Mouse (Mus musculus) kidney, embryonic 14.5 days (tissue): ENCODE measurements around the gene Twist1. TPM values are rescaled to one million over a fixed set of nuclear protein-coding genes. Genes with fewer than 3 reads are reported as not detected.

Experiments used
- ATAC-seq: fragments of 200-750 bp; cut with Nextera tagmentation; 2 replicates; pipeline ENCODE4 v1.8.0; 2017; ENCODE audit warnings: moderate number of reproducible peaks, mild to moderate bottlenecking, moderate TSS enrichment, moderate library complexity; ENCODE audit not compliant: low FRiP score, low TSS enrichment
- H3K27ac ChIP-seq: fragments of 300-500 bp; sonication (generic); 2 replicates; pipeline ENCODE4 v1.5.1; 2014; ENCODE audit warnings: low read depth, mild to moderate bottlenecking, low read length, moderate library complexity, mixed read lengths
- H3K27me3 ChIP-seq: fragments of 300-500 bp; sonication (generic); 2 replicates; pipeline ENCODE4 v1.6.1; 2014; ENCODE audit warnings: mild to moderate bottlenecking, low read length; ENCODE audit not compliant: control insufficient read depth, insufficient read depth
- H3K36me3 ChIP-seq: fragments of 300-500 bp; sonication (generic); 2 replicates; pipeline ENCODE4 v1.6.1; 2014; ENCODE audit warnings: low read length, mixed read lengths; ENCODE audit not compliant: control insufficient read depth, insufficient read depth
- H3K4me1 ChIP-seq: fragments of 300-500 bp; sonication (generic); 2 replicates; pipeline ENCODE4 v1.6.1; 2014; ENCODE audit warnings: low read length, mixed read lengths; ENCODE audit not compliant: control insufficient read depth, insufficient read depth
- H3K4me2 ChIP-seq: fragments of 300-500 bp; sonication (generic); replicated peaks from 2 replicates; pipeline ENCODE4 v1.6.1; 2014; ENCODE audit warnings: low read depth, mild to moderate bottlenecking, low read length
- H3K4me3 ChIP-seq: fragments of 300-500 bp; sonication (generic); 2 replicates; pipeline ENCODE4 v1.5.1; 2014; ENCODE audit warnings: mild to moderate bottlenecking, low read length
- H3K9ac ChIP-seq: fragments of 300-500 bp; sonication (generic); 2 replicates; pipeline ENCODE4 v1.6.1; 2014; ENCODE audit warnings: low read depth, mild to moderate bottlenecking, low read length, moderate library complexity
- H3K9me3 ChIP-seq: fragments of 300-500 bp; sonication (generic); 2 replicates; pipeline ENCODE4 v1.6.1; 2016; ENCODE audit warnings: low read length; ENCODE audit not compliant: control insufficient read depth
- WGBS: fragments of 180-500 bp; shearing (Covaris S2); extraction: QIAGEN DNeasy Blood & Tissue Kit; methylation state at CpG from one replicate; pipeline ENCODE4 v1.1.7; 2014; 5-methylcytosine and 5-hydroxymethylcytosine counted together
- polyA plus RNA-seq: library from polyadenylated mRNA; unstranded; fragments of >200 nt; fragmentation: Nextera tagmentation; extraction: Ambion mirVana; gene quantifications from 2 replicates; pipeline ENCODE4 v1.2.1, GENCODE M21; 2014

Twist1 gene
- polyA plus RNA-seq: 5.8 and 9.0 TPM in 2 replicates

GRCm38 (mm10) chr12:33957400-33958240 lies at the start of gene Twist1:
Gene Twist1 (plus strand): TSS chr12:33957671.
- Histone ChIP-seq H3K9ac (peak within 1 kb of the TSS; percentile 79), H3K9me3 (no peaks in the 10 kb centered on the region), H3K36me3 (no peaks in the 10 kb centered on the region), H3K4me3 (peak within 1 kb of the TSS; percentile 65), H3K4me2 (peak within 1 kb of the TSS; percentile 63), H3K4me1 (no peaks in the 10 kb centered on the region; the same call in 1 of the 2 replicates), H3K27ac (peak within 1 kb of the TSS; percentile 80; the same call in 1 of the 2 replicates), H3K27me3 (peaks cover 72% of the 10 kb centered on the region)
- ATAC-seq: peak; percentile 86
- under 1% methylated on average over 72 of the region's 105 CpGs for WGBS

DNA sequence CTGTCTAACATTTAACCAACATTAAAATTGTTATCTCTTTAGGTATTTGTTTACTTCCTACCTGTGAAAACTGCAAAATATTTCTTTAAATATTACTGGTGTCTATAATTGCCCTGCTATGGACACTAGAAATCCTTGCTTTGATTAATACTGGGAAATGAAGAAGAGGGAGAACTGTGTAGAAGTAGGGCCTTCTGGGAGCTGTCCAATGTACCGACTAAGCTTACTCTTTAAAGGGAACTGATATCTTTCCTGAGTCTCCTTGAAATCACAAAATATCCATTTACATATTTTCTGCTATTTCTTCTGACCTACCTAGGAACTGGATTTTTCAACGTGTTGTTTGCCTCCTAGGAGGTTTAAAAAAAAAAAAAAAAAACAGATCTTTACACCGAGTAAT lies 30.7 kb upstream of the Twist1 start:
- no peak overlapping the region for H3K27ac ChIP-seq
- H3K4me2 ChIP-seq: no peak overlapping the region
- H3K9me3 ChIP-seq: no peaks in the 10 kb centered on the region
- no peak overlapping the region for H3K4me3 ChIP-seq
- H3K4me1 ChIP-seq: no peaks in the 10 kb centered on the region
- WGBS: 10% methylated on average over 3 of the region's 3 CpGs
- H3K9ac ChIP-seq: no peak overlapping the region
- H3K36me3 ChIP-seq: no peaks in the 10 kb centered on the region
- H3K27me3 ChIP-seq: peaks cover 37% of the 10 kb centered on the region
- ATAC-seq: no peak

- 2% methylated on average over 15 of the region's 15 CpGs for WGBS
- no peaks in the 10 kb centered on the region for H3K4me1 ChIP-seq
Measured at GRCm38 (mm10) chr12:33927334-33928098, 30.0 kb upstream of the Twist1 start.

DNA sequence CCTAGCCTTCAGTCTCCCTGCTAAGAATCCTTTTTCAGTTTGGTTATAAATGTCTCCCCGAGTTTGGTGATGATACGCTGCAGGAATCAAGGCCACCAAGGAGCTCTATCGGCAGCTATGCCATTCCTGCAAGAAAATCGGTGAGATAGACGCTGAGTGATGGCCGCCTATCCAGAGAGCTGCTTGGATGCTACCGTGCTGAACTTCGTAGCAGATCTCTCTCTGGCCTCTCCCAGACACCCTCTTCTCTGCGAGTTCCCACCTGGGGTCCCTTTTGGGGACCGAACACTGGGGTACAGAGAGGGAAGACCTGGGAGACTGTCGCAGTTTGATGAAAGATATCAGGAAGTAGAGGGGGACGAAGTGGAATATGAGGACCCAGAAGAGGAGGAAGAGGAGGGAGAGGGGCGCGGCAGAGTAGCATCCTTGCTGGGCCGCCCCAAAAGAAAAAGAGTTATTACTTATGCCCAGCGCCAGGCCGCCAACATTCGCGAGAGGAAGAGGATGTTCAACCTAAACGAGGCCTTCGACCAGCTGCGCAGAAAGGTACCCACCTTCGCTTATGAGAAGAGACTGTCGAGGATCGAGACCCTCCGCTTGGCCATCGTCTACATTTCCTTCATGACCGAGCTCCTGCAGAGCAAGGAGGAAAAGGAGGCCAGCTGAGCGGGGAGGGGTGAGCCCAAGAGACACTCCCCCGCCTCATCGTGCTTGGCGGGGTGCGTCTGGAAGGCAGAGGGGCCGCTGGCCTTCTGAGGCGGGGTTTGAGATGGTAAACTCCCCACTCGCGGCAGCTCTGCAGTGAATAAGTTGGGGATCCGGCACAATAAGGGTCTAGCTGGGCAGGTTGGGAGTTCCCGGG lies 28.9 kb upstream of the Twist1 start, which contains the start of gene Ferd3l:
Ferd3l (plus strand) TSS at position 95 of the 862 bp plus-strand sequence.
- peak within 1 kb of the TSS; percentile 24 for H3K4me2 ChIP-seq
- no peak within 1 kb of the TSS for H3K27ac ChIP-seq
- ATAC-seq: no peak
- no peaks in the 10 kb centered on the region for H3K4me1 ChIP-seq
- WGBS: under 1% methylated on average over 39 of the region's 39 CpGs
- H3K27me3 ChIP-seq: peaks cover 37% of the 10 kb centered on the region
- no peaks in the 10 kb centered on the region for H3K9me3 ChIP-seq
- no peaks in the 10 kb centered on the region for H3K36me3 ChIP-seq
- H3K9ac ChIP-seq: no peak within 1 kb of the TSS
- peak within 1 kb of the TSS; percentile 16; the same call in 1 of the 2 replicates for H3K4me3 ChIP-seq

More at GRCm38 (mm10) chr12:33927334-33928098, 30.0 kb upstream of the Twist1 start:
- H3K9ac ChIP-seq: no peak overlapping the region
- H3K4me2 ChIP-seq: no peak overlapping the region
- H3K4me3 ChIP-seq: no peak overlapping the region
- H3K27me3 ChIP-seq: peaks cover 37% of the 10 kb centered on the region
- no peaks in the 10 kb centered on the region for H3K9me3 ChIP-seq
- ATAC-seq: no peak
- no peak overlapping the region for H3K27ac ChIP-seq
- H3K36me3 ChIP-seq: no peaks in the 10 kb centered on the region

DNA sequence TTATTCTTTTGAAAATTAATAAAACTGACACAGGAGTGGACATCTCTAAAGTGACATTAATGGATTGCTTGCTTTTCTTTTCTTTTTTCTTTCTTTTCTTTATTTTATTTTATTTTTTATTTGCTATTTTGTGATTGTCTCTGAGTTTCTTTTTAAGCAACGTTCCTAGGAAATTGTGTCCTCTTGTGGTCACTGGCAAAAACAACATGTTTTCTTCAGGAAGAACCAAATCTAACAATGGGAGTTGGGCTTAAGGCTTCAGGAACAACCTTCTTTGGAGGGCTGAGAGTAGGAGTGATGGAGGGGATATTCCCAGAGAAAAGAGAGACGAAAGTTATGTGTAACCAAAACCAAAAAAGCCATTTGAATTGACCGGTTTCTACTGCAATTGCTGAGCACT lies 4.6 kb upstream of the Twist1 start:
- Histone ChIP-seq H3K9me3 (no peaks in the 10 kb centered on the region), H3K4me1 (no peaks in the 10 kb centered on the region; the same call in 1 of the 2 replicates), H3K36me3 (no peaks in the 10 kb centered on the region), H3K9ac (no peak overlapping the region), H3K4me3 (no peak overlapping the region), H3K27ac (no peak overlapping the region), H3K4me2 (no peak overlapping the region), H3K27me3 (peaks cover 42% of the 10 kb centered on the region)
- WGBS: 5% methylated on average over 3 of the region's 3 CpGs
- ATAC-seq: no peak

GRCm38 (mm10) chr12:33954931-33955565 lies 2.4 kb upstream of the Twist1 start:
- no peaks in the 10 kb centered on the region; the same call in 1 of the 2 replicates for H3K4me1 ChIP-seq
- H3K36me3 ChIP-seq: no peaks in the 10 kb centered on the region
- H3K4me3 ChIP-seq: no peak overlapping the region
- H3K27ac ChIP-seq: no peak overlapping the region
- no peak overlapping the region for H3K9ac ChIP-seq
- WGBS: 17% methylated on average over 8 of the region's 8 CpGs
- H3K4me2 ChIP-seq: no peak overlapping the region
- H3K27me3 ChIP-seq: peaks cover 57% of the 10 kb centered on the region
- no peak for ATAC-seq
- no peaks in the 10 kb centered on the region for H3K9me3 ChIP-seq

- H3K27me3 ChIP-seq: peaks cover 58% of the 10 kb centered on the region
- no peak overlapping the region for H3K27ac ChIP-seq
- H3K4me1 ChIP-seq: no peaks in the 10 kb centered on the region; the same call in 1 of the 2 replicates
- H3K4me2 ChIP-seq: peak overlapping the region; percentile 39
- no peaks in the 10 kb centered on the region for H3K36me3 ChIP-seq
- peak overlapping the region; percentile 34; the same call in 1 of the 2 replicates for H3K9ac ChIP-seq
- ATAC-seq: no peak
- under 1% methylated on average over 28 of the region's 28 CpGs for WGBS
- H3K4me3 ChIP-seq: peak overlapping the region; percentile 21; the same call in 1 of the 2 replicates
- no peaks in the 10 kb centered on the region for H3K9me3 ChIP-seq
Measured at GRCm38 (mm10) chr12:33955606-33956295, 1.7 kb upstream of the Twist1 start.
